Mouse (Mus musculus) stomach, embryonic 15.5 days (tissue): ENCODE measurements at regions not wholly inside any gene's neighbourhood (a gene's known extent, or its start where the extent isn't known, plus 50 kb on each side); places are given as distances from the start of the nearest gene placed in this dataset.

ENCODE experiments used
- ATAC-seq: fragments of 200-750 bp; cut with Nextera tagmentation; 2 replicates; pipeline ENCODE4 v1.8.0; 2017; ENCODE audit warnings: low read depth, moderate number of reproducible peaks, moderate TSS enrichment; ENCODE audit not compliant: insufficient read depth, low FRiP score
- H3K27ac ChIP-seq: fragments of 300-500 bp; sonication (generic); 2 replicates; pipeline ENCODE4 v1.5.1; 2015; ENCODE audit warnings: mild to moderate bottlenecking, inconsistent platforms
- H3K27me3 ChIP-seq: fragments of 300-500 bp; sonication (generic); replicated peaks from 2 replicates; pipeline ENCODE4 v1.6.1; 2015; ENCODE audit warnings: inconsistent platforms
- H3K36me3 ChIP-seq: fragments of 300-500 bp; sonication (generic); 2 replicates; pipeline ENCODE4 v1.6.1; 2015; ENCODE audit warnings: inconsistent platforms
- H3K4me1 ChIP-seq: fragments of 300-500 bp; sonication (generic); 2 replicates; pipeline ENCODE4 v1.6.1; 2015; ENCODE audit warnings: inconsistent platforms
- H3K4me2 ChIP-seq: fragments of 300-500 bp; sonication (generic); 2 replicates; pipeline ENCODE4 v1.6.1; 2015; ENCODE audit warnings: mild to moderate bottlenecking, inconsistent platforms
- H3K4me3 ChIP-seq: fragments of 300-500 bp; sonication (generic); replicated peaks from 2 replicates; pipeline ENCODE4 v1.5.1; 2015; ENCODE audit warnings: inconsistent platforms
- H3K9ac ChIP-seq: fragments of 300-500 bp; sonication (generic); 2 replicates; pipeline ENCODE4 v1.6.1; 2015; ENCODE audit warnings: inconsistent platforms
- H3K9me3 ChIP-seq: fragments of 300-500 bp; sonication (generic); 2 replicates; pipeline ENCODE4 v1.6.1; 2016; ENCODE audit warnings: inconsistent platforms
- WGBS: fragments of 180-500 bp; shearing (Covaris S2); methylation state at CpG from one replicate; pipeline ENCODE4 v1.1.7; 2015; 5-methylcytosine and 5-hydroxymethylcytosine counted together

DNA sequence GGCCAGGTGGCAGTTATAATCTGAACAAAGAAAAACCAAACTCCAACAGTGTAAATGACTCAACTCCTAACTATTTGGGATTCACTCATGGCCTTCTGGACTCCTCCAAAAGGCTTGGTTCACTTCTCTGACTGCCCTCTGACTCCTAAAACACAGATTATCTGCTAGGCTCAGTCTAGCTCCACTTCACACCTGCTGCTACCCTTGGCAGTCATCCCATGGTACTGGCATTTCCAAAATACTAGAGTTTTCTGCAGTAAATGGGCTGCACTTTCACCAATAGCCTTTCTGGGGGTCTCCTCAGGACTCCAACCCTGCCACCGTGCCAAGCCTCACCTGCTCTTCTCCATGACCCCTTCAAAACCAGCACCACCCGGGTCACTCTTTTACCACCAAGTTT lies 237.6 kb downstream of the Efnb2 start:
- WGBS = 88% methylated on average over 2 of the region's 2 CpGs
- H3K4me1 ChIP-seq = no peaks in the 10 kb centered on the region
- H3K27me3 ChIP-seq = no peaks in the 10 kb centered on the region
- H3K27ac ChIP-seq = no peak overlapping the region
- no peak overlapping the region for H3K9ac ChIP-seq
- no peak overlapping the region for H3K4me2 ChIP-seq
- no peaks in the 10 kb centered on the region for H3K9me3 ChIP-seq
- H3K4me3 ChIP-seq = no peak overlapping the region
- no peak for ATAC-seq
- no peaks in the 10 kb centered on the region for H3K36me3 ChIP-seq

- ATAC-seq = no peak
- no peak overlapping the region for H3K27ac ChIP-seq
- no peak overlapping the region for H3K4me2 ChIP-seq
- H3K4me3 ChIP-seq = no peak overlapping the region
- no peaks in the 10 kb centered on the region for H3K36me3 ChIP-seq
- no peaks in the 10 kb centered on the region for H3K4me1 ChIP-seq
- H3K9me3 ChIP-seq = no peaks in the 10 kb centered on the region
- H3K27me3 ChIP-seq = no peaks in the 10 kb centered on the region
- 81% methylated on average over 5 of the region's 5 CpGs for WGBS
- H3K9ac ChIP-seq = no peak overlapping the region
Observed at GRCm38 (mm10) chr8:8421713-8422112, 239.3 kb downstream of the Efnb2 start.

DNA sequence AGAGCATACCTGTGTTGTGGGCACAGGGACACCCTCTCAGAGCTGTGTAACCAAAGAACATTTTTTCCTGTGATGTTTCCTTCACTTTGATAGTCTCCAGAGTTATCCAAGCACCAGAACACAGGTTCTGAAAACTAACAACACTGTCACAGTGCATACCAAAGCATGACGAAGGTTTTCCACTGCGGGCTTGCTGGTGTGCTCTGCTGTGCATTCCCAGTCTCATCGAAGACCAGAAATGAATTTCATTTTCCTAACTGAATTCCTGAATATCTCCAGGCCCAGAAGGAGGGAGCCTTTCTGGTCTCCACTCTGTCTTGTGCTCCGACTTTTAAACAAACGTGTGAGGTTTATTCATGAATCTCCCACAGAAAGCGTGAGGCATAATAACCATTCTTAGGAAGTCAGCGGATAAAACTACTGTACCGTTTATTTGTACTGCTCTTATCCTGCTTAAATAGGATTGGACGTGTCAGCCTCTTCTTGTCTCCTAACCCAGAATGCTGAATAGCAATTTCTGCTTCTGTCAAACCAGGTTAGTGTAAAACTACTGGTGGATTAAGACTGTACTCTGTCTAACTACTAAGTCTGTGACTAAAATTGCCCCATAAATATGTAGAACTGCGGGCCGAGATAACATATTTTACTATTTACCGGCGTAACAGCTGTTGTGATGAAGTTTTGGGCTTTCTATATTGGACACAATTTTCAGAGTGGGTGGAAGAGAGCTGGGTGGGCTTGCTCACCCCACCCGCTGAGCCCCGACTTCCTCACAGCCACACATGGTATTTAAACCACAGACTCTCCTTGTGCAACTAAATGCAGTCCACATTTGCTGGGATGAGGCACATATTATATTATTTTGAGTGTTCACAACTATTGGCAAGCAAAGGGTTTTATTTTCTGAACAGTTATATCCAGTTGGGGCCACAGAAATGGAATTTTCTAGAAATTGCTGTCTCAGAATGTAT lies 241.4 kb downstream of the Efnb2 start:
- Histone ChIP-seq H3K27ac (no peak overlapping the region), H3K4me2 (no peak overlapping the region), H3K4me1 (no peaks in the 10 kb centered on the region), H3K36me3 (no peaks in the 10 kb centered on the region), H3K27me3 (no peaks in the 10 kb centered on the region), H3K4me3 (no peak overlapping the region), H3K9me3 (no peaks in the 10 kb centered on the region), H3K9ac (no peak overlapping the region)
- no peak for ATAC-seq
- WGBS = 55% methylated on average over 15 of the region's 15 CpGs

- no peak overlapping the region for H3K4me2 ChIP-seq
- 81% methylated on average over 6 of the region's 6 CpGs for WGBS
- no peak overlapping the region for H3K27ac ChIP-seq
- H3K36me3 ChIP-seq = no peaks in the 10 kb centered on the region
- no peak for ATAC-seq
- H3K4me1 ChIP-seq = no peaks in the 10 kb centered on the region
- no peaks in the 10 kb centered on the region for H3K9me3 ChIP-seq
- H3K4me3 ChIP-seq = no peak overlapping the region
- no peaks in the 10 kb centered on the region for H3K27me3 ChIP-seq
- H3K9ac ChIP-seq = no peak overlapping the region
Observed at GRCm38 (mm10) chr8:8418929-8419328, 242.1 kb downstream of the Efnb2 start.

- no peaks in the 10 kb centered on the region for H3K4me1 ChIP-seq
- no peak overlapping the region for H3K9ac ChIP-seq
- no peak overlapping the region for H3K4me2 ChIP-seq
- no peaks in the 10 kb centered on the region for H3K36me3 ChIP-seq
- no peak for ATAC-seq
- H3K27me3 ChIP-seq = no peaks in the 10 kb centered on the region
- no peak overlapping the region for H3K27ac ChIP-seq
- WGBS = 81% methylated on average over 2 of the region's 2 CpGs
- H3K4me3 ChIP-seq = no peak overlapping the region
- H3K9me3 ChIP-seq = no peaks in the 10 kb centered on the region
Observed at GRCm38 (mm10) chr8:8418525-8418924, 242.5 kb downstream of the Efnb2 start.

DNA sequence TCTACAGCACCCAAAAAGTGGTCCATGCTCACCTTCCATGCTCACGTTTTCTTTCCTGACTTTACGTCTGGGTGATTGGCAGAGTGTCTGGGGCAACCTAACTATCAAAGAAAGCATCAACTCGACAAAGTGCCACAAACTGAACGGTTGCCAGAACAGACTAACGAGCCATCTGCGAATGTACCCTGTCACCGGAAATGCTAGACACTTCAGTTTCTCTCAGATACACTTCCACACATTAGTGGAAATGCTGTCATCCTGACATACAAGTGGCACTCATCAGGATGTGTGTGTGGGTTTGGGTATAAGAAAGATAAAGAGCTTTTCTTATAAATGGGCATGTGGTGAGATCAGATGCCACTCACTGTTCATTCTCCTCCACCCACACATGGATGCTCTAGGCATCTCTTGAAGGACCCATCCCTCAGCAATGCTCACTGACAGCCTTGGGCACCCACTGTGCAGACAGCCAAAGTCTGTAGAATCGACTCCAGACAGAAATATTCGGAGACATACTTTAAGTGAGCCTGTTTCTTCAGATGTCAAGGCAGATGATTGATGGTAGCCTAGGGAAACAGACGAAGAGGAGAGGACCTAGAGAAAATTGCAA lies 244.8 kb downstream of the Efnb2 start:
- ATAC-seq = no peak
- H3K4me2 ChIP-seq = no peak overlapping the region
- H3K9me3 ChIP-seq = no peaks in the 10 kb centered on the region
- H3K36me3 ChIP-seq = no peaks in the 10 kb centered on the region
- H3K4me1 ChIP-seq = no peaks in the 10 kb centered on the region
- H3K27me3 ChIP-seq = no peaks in the 10 kb centered on the region
- WGBS = 62% methylated on average over 10 of the region's 10 CpGs
- no peak overlapping the region for H3K27ac ChIP-seq
- no peak overlapping the region for H3K9ac ChIP-seq
- H3K4me3 ChIP-seq = no peak overlapping the region

DNA sequence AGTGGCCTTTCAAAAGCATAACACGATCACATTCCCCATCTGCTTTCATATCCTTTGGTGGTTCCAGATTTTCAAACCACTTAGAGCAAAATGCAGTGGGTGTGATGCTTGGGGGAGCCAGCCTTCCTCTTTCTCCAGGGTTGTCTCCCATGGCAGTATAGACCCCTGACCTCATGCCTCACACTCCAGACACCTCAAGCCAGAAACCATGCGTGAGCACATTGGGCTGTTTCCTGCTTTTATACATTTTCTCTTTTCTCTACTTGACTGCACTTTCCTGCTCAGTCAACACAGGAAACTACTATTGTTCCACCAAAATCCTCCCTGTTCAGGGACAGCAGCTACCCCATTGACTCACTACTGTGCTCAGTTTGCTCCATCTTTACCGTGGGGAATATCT lies 253.7 kb downstream of the Efnb2 start:
- Histone ChIP-seq H3K4me2 (no peak overlapping the region), H3K36me3 (no peaks in the 10 kb centered on the region), H3K9me3 (no peaks in the 10 kb centered on the region), H3K27me3 (no peaks in the 10 kb centered on the region), H3K4me3 (no peak overlapping the region), H3K27ac (no peak overlapping the region), H3K4me1 (no peaks in the 10 kb centered on the region), H3K9ac (no peak overlapping the region)
- ATAC-seq = no peak
- 79% methylated on average over 3 of the region's 3 CpGs for WGBS

- Histone ChIP-seq H3K27me3 (no peaks in the 10 kb centered on the region), H3K36me3 (no peaks in the 10 kb centered on the region), H3K9ac (no peak overlapping the region), H3K4me3 (no peak overlapping the region), H3K4me1 (no peaks in the 10 kb centered on the region), H3K27ac (no peak overlapping the region), H3K4me2 (no peak overlapping the region), H3K9me3 (no peaks in the 10 kb centered on the region)
- ATAC-seq = no peak
- 66% methylated on average over 3 of the region's 3 CpGs for WGBS
Observed at GRCm38 (mm10) chr8:8403410-8403809, 257.6 kb downstream of the Efnb2 start.

- no peak for ATAC-seq
- Histone ChIP-seq H3K9ac (no peak overlapping the region), H3K36me3 (no peaks in the 10 kb centered on the region), H3K27ac (no peak overlapping the region), H3K4me3 (no peak overlapping the region), H3K4me1 (0 out of 2 replicates have a peak, but pooled peaks cover 5% of the 10 kb centered on the region), H3K4me2 (no peak overlapping the region), H3K9me3 (no peaks in the 10 kb centered on the region), H3K27me3 (no peaks in the 10 kb centered on the region)
- 27% methylated on average over 5 of the region's 5 CpGs for WGBS
Observed at GRCm38 (mm10) chr8:8392303-8392702, 268.7 kb downstream of the Efnb2 start.

GRCm38 (mm10) chr8:8391321-8391720 lies 269.7 kb downstream of the Efnb2 start:
- no peak overlapping the region for H3K4me3 ChIP-seq
- H3K36me3 ChIP-seq = no peaks in the 10 kb centered on the region
- WGBS = 90% methylated on average over 9 of the region's 9 CpGs
- no peak overlapping the region for H3K4me2 ChIP-seq
- H3K4me1 ChIP-seq = 0 out of 2 replicates have a peak, but pooled peaks cover 5% of the 10 kb centered on the region
- no peaks in the 10 kb centered on the region for H3K27me3 ChIP-seq
- no peaks in the 10 kb centered on the region for H3K9me3 ChIP-seq
- no peak overlapping the region for H3K27ac ChIP-seq
- H3K9ac ChIP-seq = no peak overlapping the region
- ATAC-seq = no peak

DNA sequence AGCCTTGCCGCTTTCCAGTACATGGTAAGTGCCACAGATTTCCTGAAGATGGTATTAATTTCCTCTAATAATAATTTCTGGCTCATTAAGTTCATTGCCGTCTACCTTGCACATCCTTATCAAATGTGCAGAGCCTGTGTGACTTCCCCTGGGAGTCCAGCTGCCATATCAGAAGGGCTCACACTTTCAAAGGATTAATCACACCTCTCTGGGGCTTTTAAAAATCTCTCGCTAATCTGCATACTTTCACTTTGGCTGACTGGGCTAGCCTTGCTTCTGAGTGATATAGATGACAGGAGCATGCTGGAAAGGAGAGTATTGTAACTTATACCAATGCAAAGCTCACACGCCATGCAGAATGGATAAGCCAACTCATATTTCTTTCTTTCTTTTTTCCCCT lies 282.8 kb downstream of the Efnb2 start:
- no peak for ATAC-seq
- WGBS = 72% methylated on average over 4 of the region's 4 CpGs
- Histone ChIP-seq H3K27me3 (no peaks in the 10 kb centered on the region), H3K4me1 (no peaks in the 10 kb centered on the region), H3K27ac (no peak overlapping the region), H3K4me3 (no peak overlapping the region), H3K4me2 (no peak overlapping the region), H3K9ac (no peak overlapping the region), H3K9me3 (no peaks in the 10 kb centered on the region), H3K36me3 (no peaks in the 10 kb centered on the region)

- Histone ChIP-seq H3K4me2 (no peak overlapping the region), H3K36me3 (no peaks in the 10 kb centered on the region), H3K27ac (no peak overlapping the region), H3K9ac (no peak overlapping the region), H3K27me3 (no peaks in the 10 kb centered on the region), H3K9me3 (no peaks in the 10 kb centered on the region), H3K4me1 (no peaks in the 10 kb centered on the region), H3K4me3 (no peak overlapping the region)
- WGBS = 89% methylated on average over 3 of the region's 3 CpGs
- ATAC-seq = no peak
Observed at GRCm38 (mm10) chr8:8376791-8377190, 284.3 kb downstream of the Efnb2 start.
